Mouse (Mus musculus) lung, adult 18-20 months (tissue): Measurements from ENCODE around the gene Eif3g.

Experiments
- DNase-seq, 2 experiments: peaks; one replicate each; pipeline ENCODE4 v3.0.0; 2022; ENCODE audit warnings: mixed read lengths in 2 of 2

The Eif3g gene

DNA sequence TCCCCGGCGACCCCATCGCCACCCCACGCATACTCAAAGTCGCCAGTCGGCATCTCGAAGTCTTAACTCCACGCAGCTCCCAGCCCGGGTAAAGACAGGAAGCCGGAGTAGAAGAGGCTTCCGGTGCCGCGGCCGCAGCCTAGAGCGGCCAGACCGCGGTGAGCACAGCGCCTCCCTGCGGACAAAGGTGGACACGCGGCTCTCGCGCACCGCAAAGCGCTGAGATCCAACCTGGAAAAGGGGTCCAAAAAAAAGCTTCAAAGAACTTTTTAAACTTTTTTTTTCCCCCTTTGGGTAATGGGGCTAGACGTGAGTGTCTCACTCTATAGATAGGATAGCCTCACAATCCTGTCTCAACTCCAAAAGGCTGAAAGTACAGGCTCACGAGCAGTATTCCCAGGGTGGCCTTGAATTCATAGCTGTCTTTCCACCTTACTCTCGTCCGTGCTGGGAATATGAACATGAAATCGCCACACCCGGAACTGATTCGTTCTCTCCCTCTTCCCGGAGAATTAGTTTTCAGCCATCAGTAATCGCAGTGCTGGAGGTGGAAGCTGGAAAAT lies at the start of gene Eif3g:
TSS of gene Eif3g (minus strand) at position 113 of the 563 bp plus-strand sequence.
- peak; percentile 79 to 82 for DNase-seq

DNA sequence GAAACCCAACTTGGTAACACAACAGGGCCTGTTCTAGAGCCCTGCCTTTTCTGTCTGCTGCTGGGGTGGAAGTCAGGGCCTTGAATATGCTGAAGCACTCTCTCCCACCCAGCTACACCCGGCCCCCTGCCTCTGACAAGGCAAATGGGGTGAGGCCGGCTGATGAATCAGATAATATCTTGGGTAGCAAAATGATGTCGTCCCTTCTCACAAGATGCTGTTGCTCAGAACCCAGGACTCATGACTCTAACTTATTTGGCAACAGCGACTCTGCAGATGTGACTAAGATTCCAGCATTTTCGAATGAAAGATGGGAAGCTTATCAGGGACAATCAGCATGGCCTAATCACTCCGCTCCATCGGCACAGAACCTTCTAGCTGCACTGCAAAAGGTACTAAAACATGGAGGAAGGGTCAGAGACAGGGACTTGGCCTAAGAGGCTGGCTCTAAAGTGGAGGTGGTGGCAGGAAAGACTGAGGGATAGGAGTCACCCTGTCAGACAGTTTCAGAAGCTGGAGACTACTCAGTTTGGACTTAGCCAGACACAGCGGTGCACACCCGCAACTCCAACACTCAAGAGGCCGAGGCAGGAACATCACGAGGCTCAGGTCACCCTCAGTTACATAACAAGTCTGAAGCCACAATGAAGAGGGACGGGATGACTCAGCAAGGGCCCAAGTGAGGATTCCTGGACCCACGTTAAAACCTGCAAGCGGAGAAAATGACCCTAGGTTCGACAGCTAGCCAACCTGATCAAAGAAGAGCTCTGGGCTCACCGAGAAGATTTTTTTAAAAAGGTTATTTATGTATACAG lies 47.9 kb upstream of the Eif3g start:
- no peak for DNase-seq

DNA sequence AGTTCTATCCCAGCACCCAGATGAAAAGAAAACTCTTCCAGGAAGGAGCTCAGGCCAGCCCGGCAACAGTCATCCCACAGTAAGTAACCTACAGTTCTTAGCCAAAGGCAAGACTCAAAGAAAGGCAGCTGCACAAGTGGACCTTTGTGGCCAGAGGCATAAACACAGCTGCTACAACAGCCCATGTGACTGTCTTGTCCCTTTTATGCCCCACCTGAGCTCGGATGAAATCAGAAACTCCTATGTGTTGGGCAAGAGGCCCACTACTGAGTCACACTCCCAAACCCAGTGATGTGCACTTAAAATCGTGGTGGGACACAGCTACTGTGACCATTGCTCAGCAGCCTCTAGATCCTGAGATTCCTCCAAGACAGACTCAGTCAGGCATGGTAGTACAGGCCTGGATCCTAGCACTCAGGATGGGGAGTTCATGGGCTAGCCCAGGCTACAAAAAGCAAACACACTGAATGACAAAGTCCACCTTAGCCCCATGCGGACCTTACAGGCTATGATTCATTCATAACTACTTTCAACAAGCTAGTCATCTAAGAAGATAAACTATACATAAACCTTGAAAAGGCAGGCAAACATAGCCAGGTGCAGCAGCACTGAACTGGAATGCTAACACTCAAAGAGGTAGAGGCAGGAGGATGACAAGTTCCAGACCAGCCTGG lies 46.4 kb upstream of the Eif3g start:
- DNase-seq: no peak

DNA sequence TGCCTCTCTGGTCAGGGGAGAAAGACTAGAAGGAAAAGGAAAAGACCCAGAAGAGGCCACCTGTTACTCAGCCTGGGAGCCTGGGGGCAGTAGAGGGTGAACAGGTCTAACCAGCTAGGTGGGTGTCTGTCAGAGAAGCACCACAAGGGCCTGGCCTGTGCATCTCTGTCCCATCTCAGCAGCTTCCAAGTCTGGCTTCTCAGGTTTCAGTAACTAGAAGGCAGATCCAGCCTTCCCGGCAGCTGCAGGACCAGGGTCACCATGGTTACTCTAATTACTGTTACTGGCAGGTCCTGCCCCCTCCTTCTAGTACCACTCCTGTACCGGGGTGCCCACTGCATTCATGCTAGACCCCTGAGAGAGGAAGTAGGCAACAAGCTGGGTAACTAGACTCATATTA lies 45.5 kb upstream of the Eif3g start:
- DNase-seq: no peak

DNA sequence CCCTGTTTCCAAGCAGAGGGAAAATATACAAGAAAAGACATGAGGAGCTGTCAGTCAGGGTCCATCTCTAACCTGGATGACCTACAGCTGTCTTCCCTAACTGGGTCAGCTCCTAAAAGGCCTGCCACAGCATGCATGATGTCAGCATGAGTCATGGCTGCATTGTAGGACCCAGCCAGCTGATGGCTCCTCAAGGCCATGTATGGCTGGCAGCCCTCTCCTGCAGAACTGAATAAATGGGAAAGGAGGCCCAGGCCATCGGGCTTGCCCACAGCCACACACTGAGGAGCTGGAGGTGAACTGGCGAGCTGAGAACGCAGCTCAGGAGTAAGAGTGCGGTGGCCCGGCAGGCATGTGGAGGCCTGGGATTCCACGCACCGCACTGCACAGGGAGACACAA lies 45.0 kb upstream of the Eif3g start:
- DNase-seq: no peak

DNA sequence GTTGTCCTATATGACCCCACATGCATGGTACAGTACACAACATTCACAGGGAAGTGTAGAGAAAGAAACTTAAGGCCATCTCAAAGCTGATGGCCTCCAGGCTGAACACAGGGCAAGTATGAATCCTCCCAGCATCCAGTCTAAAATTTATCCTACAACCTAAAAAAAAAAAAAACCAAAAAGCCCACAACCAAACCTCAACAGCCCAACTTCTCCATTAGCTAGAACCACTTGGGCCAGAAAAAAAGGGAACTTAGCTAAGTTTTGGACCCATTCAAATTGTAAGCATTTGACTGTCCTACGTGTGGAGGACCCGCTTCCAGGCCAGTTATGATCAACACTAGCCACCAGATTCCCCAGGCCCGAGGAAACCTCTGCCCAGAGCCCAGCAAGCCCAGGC lies 24.8 kb upstream of the Eif3g start:
- DNase-seq: no peak

DNA sequence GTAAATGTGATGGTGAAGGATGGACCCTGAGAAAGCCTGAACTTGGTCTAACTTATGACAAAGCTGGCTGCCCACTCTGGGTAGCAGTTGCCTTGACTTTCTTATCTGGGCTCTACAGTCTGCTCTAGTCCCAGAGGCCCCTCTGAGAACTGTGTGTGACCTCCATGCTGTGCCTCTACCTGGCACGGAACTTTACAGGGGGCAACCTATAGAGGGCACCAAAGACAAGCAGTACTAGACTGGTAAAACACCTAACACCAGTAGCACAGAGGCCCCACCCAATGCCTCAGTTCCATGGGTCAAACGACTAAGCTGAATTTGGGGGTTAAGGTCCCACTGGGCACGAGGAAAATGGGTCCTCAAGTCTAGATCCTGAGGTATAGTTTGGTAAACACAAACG lies 17.7 kb upstream of the Eif3g start:
- peak; percentile 46 to 53 for DNase-seq

DNA sequence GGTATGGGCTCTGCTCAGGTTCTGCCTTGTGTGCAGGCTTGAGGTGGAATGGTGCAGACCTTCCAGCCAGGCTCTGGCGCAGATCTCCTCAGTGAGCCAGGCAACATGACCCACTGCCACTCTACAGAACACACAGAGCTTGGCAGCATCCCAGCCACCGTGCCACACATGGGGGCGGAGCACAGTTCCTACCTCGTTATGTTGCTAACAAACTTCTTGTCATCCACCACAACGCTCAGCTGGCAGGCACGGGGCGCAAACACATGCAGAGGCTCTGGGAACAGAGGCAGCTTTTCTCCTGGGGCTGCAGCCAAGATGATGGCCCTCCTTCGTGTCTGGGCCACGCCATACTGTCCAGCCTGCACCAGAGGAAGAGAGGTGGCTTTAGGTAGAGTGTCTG lies 11.5 kb upstream of the Eif3g start:
- DNase-seq: peak; percentile 37 to 65

DNA sequence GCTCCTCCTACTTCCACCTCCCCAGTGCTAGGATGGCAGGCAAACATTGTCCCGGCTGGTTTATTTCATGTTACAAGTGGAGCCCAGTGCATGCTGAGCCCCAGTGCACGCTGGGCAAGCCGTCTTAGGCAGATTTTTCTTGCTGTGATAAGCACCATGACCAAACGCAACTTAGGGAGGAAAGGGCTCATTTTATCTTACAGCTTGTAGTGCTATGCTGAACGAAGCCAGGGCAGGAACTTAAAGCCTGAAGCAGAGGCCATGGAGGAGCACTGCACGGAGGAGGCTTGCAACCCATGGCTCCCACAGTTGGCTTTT lies 3.7 kb upstream of the Eif3g start:
- DNase-seq: no peak

DNA sequence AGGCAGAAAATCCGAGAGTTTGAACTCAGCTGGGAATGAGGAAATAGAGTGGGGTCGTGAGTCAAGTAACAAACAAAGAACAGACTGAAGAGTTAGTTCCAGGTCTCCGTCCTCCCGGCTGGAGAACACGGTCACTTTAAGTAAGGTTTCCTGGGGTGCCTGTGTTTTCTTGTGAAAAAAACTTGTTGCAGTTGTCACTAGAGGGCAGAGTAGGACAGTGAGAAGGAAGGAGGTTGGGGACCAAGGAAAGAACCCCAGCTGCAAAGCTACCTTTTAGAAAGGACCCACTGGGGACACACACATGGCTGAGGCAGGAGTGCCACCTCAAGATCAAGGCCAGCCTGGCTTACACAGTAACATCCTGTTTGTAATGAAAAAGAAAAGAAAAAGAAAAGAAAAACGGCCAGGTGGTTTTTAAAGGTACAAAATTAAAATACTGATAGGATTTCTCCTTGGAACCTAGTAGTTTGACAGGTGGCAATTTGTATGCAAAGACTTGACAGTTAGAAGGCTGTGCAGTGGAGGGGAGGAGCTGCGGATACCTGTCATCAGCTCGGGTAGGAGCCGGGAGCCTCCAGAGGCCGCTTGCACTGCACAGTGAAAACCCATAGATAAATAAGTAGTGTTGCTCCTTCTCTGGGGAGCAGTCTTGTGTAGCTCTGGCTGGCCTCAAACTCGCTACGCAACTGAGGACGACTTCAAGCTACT lies 3.2 kb upstream of the Eif3g start:
- peak in 1 of 2 experiments; percentile 58 for DNase-seq

DNA sequence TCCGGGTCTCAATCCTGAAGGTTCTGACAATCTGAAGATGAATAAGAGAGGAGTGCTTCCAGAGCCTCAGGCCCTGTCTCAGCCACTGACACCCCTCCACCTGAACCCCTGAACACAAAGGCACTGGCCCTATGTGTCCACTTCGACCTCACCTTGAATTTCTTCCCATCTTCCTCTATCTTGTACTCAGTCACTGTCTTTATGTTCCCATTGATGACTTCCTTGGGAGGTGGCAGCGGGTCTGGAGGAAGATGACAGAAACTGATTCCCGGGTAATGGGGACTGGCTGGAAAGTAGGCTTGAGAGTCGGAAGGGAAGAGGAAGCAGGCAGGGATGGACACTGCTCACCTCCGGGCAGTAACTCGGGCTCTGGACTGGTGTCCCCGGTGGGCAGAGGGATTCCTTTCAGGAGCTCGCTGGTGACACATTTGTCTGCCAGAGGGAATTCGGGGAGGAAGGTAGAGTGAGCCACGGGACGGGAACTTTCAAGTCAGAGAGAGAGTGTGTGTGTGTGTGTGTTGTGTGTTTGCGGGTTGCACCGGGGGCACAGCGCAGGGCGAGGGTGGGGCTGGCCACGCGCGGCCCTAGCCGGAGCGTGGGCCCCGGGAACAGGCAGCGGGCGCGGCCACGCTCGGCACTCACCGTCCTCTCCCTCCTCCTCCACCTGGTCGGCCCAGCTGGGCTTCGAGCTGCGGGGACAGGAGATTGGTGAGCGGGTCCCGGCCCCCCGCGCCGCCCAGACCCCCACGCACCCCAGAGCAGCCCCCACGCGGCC lies 500 bp downstream of the Eif3g start:
- no peak for DNase-seq

DNA sequence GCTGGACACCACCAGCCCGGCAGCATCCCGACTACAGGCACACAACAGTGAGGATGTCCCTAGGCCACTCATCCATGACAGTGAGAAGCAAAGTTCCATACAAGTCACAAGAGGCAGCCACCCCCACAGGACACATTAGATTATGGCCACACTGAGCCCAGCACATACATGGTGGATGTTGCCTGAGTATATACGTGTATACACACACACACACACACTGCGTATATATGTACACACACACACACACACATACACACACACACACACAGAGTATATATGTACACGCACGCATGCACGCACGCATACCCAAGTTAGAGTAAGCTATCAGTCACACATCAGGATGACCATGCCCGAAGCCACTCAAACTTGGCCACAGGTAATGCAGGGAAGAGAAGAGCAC lies 3.0 kb downstream of the Eif3g start:
- no peak for DNase-seq

DNA sequence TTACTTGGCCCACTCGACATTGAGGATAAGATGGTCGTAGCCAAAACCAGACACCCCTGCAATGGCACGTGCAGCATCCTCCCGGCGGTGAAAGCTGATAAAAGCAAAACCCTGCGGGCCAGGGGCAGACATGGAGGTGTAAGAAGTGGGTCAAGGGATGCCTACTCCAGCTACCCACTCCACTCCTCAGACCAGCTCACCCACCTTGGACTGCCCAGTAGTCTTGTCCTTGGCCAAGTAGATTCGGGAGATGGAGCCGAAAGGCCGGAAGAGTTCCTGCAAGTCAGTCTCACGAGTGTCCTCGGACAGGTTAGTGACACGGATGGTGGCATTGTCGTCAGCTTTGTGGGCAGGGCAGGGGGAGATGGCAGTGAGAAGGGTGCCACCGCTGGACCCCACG lies 3.8 kb downstream of the Eif3g start:
- DNase-seq: no peak

DNA sequence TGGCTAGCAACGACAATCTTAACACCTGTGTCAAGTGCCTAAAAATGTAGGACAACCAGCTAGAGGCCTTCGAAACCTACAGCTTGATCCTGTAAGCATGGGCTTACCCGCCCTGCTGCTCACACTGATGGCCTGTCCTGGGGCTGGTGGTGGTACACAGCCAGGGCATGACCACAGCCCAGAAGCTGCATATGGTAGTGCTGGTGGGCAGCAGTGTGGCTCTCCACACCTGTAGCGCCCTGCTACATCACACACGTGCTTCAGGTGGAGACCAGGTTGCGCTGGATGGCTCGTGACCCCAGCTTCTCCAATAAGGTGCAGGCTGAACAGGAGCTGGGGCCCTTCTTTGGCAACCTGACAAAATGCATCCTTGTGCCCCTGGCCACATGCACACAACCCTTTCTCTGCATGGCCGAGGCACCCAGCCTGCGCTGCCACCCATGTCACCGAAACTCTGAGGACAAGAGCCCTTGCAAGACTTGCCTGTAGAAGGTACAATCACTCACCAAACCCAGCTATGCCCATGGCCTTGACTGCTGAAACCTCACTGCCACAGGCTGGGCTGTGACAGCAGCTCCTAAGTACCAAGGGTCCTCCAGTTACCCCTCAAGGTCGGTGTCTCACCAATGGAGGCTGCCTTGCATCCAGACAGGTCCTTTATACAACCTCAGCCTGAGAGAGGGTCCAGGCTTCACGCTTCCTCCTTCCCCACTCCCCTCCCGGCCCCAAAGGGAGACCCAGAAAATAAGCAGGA lies 4.7 kb downstream of the Eif3g start:
- DNase-seq: no peak

DNA sequence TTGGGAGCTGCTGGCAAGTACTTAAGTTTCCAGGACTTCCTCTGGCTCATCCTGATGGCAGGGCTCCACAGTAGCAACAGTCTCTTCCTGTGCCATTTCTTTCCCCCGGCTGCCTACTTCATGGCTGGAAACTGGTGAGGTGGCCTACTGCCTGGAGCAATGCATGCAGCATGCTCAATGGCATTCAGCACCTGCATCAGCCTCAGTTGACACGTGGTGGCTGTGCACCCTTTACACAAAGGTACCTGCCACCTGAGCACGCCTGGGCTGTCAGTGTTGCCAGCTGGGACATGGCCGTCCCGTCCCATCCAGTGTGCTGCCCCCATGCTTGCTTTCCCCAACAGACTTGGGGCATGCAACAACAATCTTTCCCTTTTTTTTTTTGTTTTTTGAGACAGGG lies 5.4 kb downstream of the Eif3g start:
- DNase-seq: no peak

DNA sequence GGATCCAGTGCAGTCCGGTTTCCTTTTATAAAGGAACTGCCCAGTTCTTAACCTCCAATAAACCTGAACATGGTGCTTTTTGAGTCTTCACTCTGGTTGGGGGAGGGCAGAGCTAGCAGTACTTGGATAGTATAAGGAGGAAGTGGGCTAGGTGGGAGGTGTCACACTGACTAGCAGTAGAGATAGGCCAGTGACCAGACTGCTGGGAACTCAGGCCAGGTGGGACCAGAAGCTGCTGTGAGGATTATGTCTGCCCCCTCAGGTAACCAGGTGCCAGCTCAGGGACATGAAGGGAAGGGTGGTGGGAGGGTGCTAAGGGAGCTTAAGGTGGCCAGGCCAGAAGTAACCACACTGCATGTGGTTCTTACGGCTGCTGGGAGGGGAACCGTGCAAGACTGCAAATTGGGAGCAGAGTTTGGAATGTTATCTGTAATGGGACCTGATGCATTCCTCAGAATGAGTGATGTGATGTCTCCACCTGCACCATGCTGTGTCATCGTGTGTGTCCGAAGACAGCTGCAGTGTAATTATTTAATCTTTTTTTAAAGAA lies 6.2 kb downstream of the Eif3g start:
- DNase-seq: no peak

DNA sequence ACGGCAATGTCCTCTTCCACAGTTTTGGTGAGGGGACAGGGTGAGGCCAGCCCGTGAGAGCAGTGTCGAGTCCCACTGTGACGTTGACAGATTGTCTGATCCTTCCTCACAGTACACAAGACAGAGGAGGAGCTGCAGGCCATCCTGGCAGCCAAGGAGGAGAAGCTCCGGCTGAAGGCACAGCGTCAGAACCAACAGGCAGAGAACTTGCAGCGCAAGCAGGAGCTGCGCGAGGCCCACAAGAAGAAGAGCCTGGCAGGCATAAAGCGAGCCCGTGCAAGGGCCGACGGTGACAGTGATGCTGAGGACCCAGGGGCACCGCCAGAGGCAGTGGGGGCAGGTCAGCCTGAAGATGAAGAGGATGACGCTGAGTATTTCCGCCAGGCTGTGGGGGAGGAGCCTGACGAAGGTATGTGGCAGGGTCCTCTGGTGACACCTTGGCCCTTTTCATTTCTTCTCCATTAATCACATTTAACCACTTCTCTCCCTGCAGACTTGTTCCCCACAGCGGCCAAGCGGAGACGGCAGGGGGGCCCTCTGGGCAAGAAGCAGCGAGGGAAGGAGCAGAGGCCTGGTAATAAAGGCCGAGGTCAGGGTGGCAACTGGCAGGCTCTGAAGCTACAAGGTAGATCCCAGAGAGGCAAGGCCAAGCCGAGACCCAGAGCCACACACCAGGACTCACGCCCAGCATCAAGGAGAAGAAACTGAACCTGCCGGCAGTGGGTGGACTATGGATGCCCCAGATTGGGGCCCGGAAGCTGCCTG lies 6.9 kb downstream of the Eif3g start:
- no peak for DNase-seq

DNA sequence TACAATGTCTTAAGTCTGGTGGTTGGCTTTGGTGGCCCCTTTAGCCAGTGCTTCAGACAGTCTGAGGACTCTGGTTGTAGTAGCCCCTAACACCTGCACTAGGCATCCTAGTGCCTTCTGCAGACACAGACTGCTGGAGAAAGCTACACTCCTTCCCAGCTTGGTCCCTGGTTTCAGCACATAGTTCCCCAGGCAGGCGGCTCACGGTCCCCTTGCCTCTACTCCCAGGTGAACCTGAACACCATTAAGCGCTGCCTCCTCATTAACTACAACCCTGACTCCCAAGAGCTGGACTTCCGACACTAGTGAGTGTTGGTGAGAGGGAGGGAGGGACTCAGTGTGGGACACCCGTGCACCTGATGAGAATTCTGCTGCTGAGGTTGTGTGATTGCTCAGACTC lies 8.0 kb downstream of the Eif3g start:
- DNase-seq: no peak

DNA sequence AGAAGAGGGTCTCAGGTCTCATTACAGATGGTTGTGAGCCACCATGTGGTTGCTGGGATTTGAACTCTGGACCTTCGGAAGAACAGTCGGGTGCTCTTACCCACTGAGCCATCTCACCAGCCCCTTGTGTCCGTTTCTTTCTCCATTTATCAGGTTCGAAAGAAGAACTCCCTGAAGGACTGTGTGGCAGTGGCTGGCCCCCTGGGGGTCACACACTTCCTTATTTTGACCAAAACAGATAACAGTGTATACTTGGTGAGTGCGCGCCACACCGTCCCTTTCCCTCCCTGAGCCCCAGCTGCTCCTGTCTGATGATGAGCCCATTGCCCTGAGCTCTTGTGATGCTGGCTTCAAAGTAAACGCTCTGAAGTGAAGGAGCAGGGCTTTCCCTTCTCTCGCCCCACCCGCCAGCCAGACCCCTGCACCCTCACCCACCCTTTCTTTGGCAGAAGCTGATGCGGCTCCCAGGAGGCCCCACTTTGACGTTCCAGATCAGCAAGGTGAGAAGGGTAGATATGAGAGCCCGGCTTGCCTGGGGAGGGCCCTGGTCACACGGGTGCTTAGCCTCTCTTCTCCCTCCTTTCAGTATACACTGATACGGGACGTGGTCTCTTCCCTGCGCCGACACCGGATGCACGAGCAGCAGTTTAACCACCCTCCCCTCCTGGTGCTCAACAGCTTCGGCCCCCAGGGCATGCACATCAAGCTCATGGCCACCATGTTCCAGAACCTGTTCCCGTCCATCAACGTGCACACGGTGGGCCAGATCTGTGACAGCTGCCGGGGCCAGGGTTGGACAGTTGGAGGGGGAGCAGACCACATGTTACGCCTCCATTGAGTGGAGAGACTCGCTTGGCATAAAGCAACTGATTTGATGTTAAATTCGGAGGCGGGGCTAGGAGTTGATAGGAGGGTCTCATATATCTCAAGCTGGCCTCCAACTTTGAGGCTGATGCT lies 9.0 kb downstream of the Eif3g start:
- no peak for DNase-seq

DNA sequence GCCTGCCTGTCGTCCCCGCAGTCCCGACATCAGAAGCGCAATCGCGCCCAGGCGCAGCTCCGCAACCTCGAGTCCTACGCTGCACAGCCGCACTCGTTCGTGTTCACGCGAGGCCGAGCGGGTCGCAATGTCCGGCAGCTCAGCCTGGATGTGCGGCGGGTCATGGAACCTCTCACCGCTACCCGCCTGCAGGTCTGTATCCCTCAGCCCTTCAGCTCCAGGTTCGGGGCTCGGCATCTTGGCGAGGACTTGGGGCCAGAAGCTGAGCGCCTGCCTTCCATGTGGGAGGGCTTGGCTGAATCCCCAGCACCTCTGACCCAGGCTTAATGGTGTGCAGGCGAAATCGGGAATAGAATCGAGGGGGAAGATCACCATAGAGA lies 10.0 kb downstream of the Eif3g start:
- no peak for DNase-seq
